Mouse (Mus musculus): ENCODE data around the gene Trim50. TPM values are rescaled to one million over a fixed set of nuclear protein-coding genes. Genes with fewer than 3 reads are reported as not detected.

The Trim50 gene
- total RNA-seq (2021), result not detected
- long read RNA-seq, experiment 1, result 0 reads
- long read RNA-seq, experiment 2, result 0 reads

GRCm38 (mm10) chr5:135352995-135353394, at the start of gene Trim50:
Trim50 (plus strand) TSS chr5:135353295.
- H3K27ac ChIP-seq, result no peak within 1 kb of the TSS
- no peak within 1 kb of the TSS for H3K4me3 ChIP-seq
- no peak for DNase-seq
- intact Hi-C loops (cut with DNase I), result no loop called here
- TF ChIP-seq CTCF (IDR thresholded peaks at IDR 0.05), result no peak

- TF ChIP-seq CTCF (IDR thresholded peaks at IDR 0.05), result no peak
- no peak overlapping the region for H3K4me3 ChIP-seq
- H3K27ac ChIP-seq, result no peak overlapping the region
- DNase-seq, result no peak
- intact Hi-C loops (cut with DNase I), result no loop called here
Observed at GRCm38 (mm10) chr5:135306321-135306965, 46.7 kb upstream of the Trim50 start.

GRCm38 (mm10) chr5:135316177-135316576, 36.9 kb upstream of the Trim50 start:
- DNase-seq, result no peak
- intact Hi-C loops (cut with DNase I), result no loop called here

GRCm38 (mm10) chr5:135319856-135320255, 33.2 kb upstream of the Trim50 start:
- intact Hi-C loops (cut with DNase I), result no loop called here
- no peak; the same call in 1 of the 2 replicates for TF ChIP-seq CTCF (IDR thresholded peaks at IDR 0.05)
- Histone ChIP-seq H3K4me3 (no peak overlapping the region), H3K27ac (no peak overlapping the region)
- DNase-seq, result no peak

More at GRCm38 (mm10) chr5:135316177-135316576, 36.9 kb upstream of the Trim50 start:
- no peak overlapping the region for H3K4me3 ChIP-seq
- no peak for TF ChIP-seq CTCF (IDR thresholded peaks at IDR 0.05)
- no peak overlapping the region for H3K27ac ChIP-seq

GRCm38 (mm10) chr5:135322197-135322596, 30.9 kb upstream of the Trim50 start:
- no peak for TF ChIP-seq CTCF (IDR thresholded peaks at IDR 0.05)
- intact Hi-C loops (cut with DNase I), result no loop called here
- DNase-seq, result no peak
- H3K27ac ChIP-seq, result no peak overlapping the region
- H3K4me3 ChIP-seq, result no peak overlapping the region

GRCm38 (mm10) chr5:135326121-135326659, 26.9 kb upstream of the Trim50 start:
- TF ChIP-seq CTCF (IDR thresholded peaks at IDR 0.05), result no peak
- Histone ChIP-seq H3K4me3 (no peak overlapping the region), H3K27ac (no peak overlapping the region)
- DNase-seq, result no peak
- intact Hi-C loops (cut with DNase I), result no loop called here

- Histone ChIP-seq H3K27ac (no peak overlapping the region), H3K4me3 (no peak overlapping the region)
- DNase-seq, result no peak
- no peak for TF ChIP-seq CTCF (IDR thresholded peaks at IDR 0.05)
- intact Hi-C loops (cut with DNase I), result no loop called here
Observed at GRCm38 (mm10) chr5:135329471-135329870, 23.6 kb upstream of the Trim50 start.

GRCm38 (mm10) chr5:135330201-135330600, 22.9 kb upstream of the Trim50 start:
- intact Hi-C loops (cut with DNase I), result no loop called here
- TF ChIP-seq CTCF (IDR thresholded peaks at IDR 0.05), result no peak
- no peak for DNase-seq

GRCm38 (mm10) chr5:135331161-135331560, 21.9 kb upstream of the Trim50 start:
- no peak for DNase-seq
- no peak for TF ChIP-seq CTCF (IDR thresholded peaks at IDR 0.05)
- H3K27ac ChIP-seq, result no peak overlapping the region
- no peak overlapping the region for H3K4me3 ChIP-seq
- intact Hi-C loops (cut with DNase I), result no loop called here

More at GRCm38 (mm10) chr5:135330201-135330600, 22.9 kb upstream of the Trim50 start:
- Histone ChIP-seq H3K4me3 (no peak overlapping the region), H3K27ac (no peak overlapping the region)

GRCm38 (mm10) chr5:135337575-135337974, 15.5 kb upstream of the Trim50 start:
- Histone ChIP-seq H3K4me3 (no peak overlapping the region), H3K27ac (no peak overlapping the region)
- no peak for DNase-seq
- intact Hi-C loops (cut with DNase I), result no loop called here
- peak; percentile 39 for TF ChIP-seq CTCF (IDR thresholded peaks at IDR 0.05)

- DNase-seq, result no peak
- intact Hi-C loops (cut with DNase I), result no loop called here
- no peak for TF ChIP-seq CTCF (IDR thresholded peaks at IDR 0.05)
Observed at GRCm38 (mm10) chr5:135345989-135346388, 7.1 kb upstream of the Trim50 start.

GRCm38 (mm10) chr5:135346430-135346829, 6.7 kb upstream of the Trim50 start:
- Histone ChIP-seq H3K4me3 (no peak overlapping the region), H3K27ac (no peak overlapping the region)
- TF ChIP-seq CTCF (IDR thresholded peaks at IDR 0.05), result peak; percentile 39
- intact Hi-C loops (cut with DNase I), result no loop called here
- no peak for DNase-seq

More at GRCm38 (mm10) chr5:135345989-135346388, 7.1 kb upstream of the Trim50 start:
- Histone ChIP-seq H3K27ac (no peak overlapping the region), H3K4me3 (no peak overlapping the region)

- intact Hi-C loops (cut with DNase I), result no loop called here
- Histone ChIP-seq H3K4me3 (no peak overlapping the region), H3K27ac (no peak overlapping the region)
- DNase-seq, result no peak
- no peak for TF ChIP-seq CTCF (IDR thresholded peaks at IDR 0.05)
Observed at GRCm38 (mm10) chr5:135347511-135348011, 5.5 kb upstream of the Trim50 start.
